Mouse (Mus musculus) liver, embryonic 11.5 days (tissue): ENCODE measurements around the gene Pgs1. TPM values are rescaled to one million over a fixed set of nuclear protein-coding genes. Genes with fewer than 3 reads are reported as not detected.
A peak's percentile ranks its signal among the peaks of the same experiment; 100 is the strongest.

Experiments used
- ATAC-seq: fragments of 200-750 bp; cut with Nextera tagmentation; replicated peaks from 2 replicates; pipeline ENCODE4 v1.8.0; 2017; ENCODE audit warnings: moderate number of reproducible peaks, mild to moderate bottlenecking, moderate TSS enrichment, moderate library complexity; ENCODE audit not compliant: low FRiP score
- DNase-seq: peaks from one replicate; pipeline ENCODE4 v3.0.0-alpha.2; 2017; ENCODE audit warnings: low spot score
- H3K27ac ChIP-seq: fragments of 300-500 bp; sonication (generic); 2 replicates; pipeline ENCODE4 v1.5.1; 2014; ENCODE audit warnings: mild to moderate bottlenecking, low read depth, low read length, control low read depth
- H3K27me3 ChIP-seq: fragments of 300-500 bp; sonication (generic); replicated peaks from 2 replicates; pipeline ENCODE4 v1.6.1; 2014; ENCODE audit warnings: low read length, mixed read lengths; ENCODE audit not compliant: control insufficient read depth, insufficient read depth
- H3K36me3 ChIP-seq: fragments of 300-500 bp; sonication (generic); 2 replicates; pipeline ENCODE4 v1.6.1; 2014; ENCODE audit warnings: mild to moderate bottlenecking, low read length, moderate library complexity, mixed read lengths; ENCODE audit not compliant: control insufficient read depth, insufficient read depth
- H3K4me1 ChIP-seq: fragments of 300-500 bp; sonication (generic); replicated peaks from 2 replicates; pipeline ENCODE4 v1.6.1; 2014; ENCODE audit warnings: low read length, mixed read lengths; ENCODE audit not compliant: control insufficient read depth, insufficient read depth
- H3K4me2 ChIP-seq: fragments of 300-500 bp; sonication (generic); 2 replicates; pipeline ENCODE4 v1.6.1; 2014; ENCODE audit warnings: mild to moderate bottlenecking, control low read depth, moderate library complexity
- H3K4me3 ChIP-seq: fragments of 300-500 bp; sonication (generic); 2 replicates; pipeline ENCODE4 v1.5.1; 2014; ENCODE audit warnings: low read depth, low read length, control low read depth
- H3K9ac ChIP-seq: fragments of 300-500 bp; sonication (generic); 2 replicates; pipeline ENCODE4 v1.6.1; 2014; ENCODE audit warnings: low read depth, low read length, control low read depth
- H3K9me3 ChIP-seq: fragments of 300-500 bp; sonication (generic); 2 replicates; pipeline ENCODE4 v1.6.1; 2016; ENCODE audit warnings: low read length, inconsistent platforms, mixed read lengths; ENCODE audit not compliant: control insufficient read depth
- WGBS: fragments of 180-500 bp; shearing (Covaris S2); extraction: QIAGEN DNeasy Blood & Tissue Kit; methylation state at CpG from one replicate; pipeline ENCODE4 v1.1.7; 2014; 5-methylcytosine and 5-hydroxymethylcytosine counted together
- polyA plus RNA-seq: library from polyadenylated mRNA; unstranded; fragments of >200 nt; fragmentation: Nextera tagmentation; extraction: Ambion mirVana; gene quantifications from 2 replicates; pipeline ENCODE4 v1.2.1, GENCODE M21; 2014

Pgs1 gene
- polyA plus RNA-seq, result 31.5 and 31.9 TPM in 2 replicates

GRCm38 (mm10) chr11:117986126-117987031 is at the start of gene Pgs1:
Gene Pgs1, plus strand, starts transcription at chr11:117986292.
- Histone ChIP-seq H3K4me1 (peaks cover 43% of the 10 kb centered on the region), H3K36me3 (no peaks in the 10 kb centered on the region), H3K27ac (peak within 1 kb of the TSS; percentile 65), H3K27me3 (no peaks in the 10 kb centered on the region), H3K9me3 (no peaks in the 10 kb centered on the region), H3K4me3 (peak within 1 kb of the TSS; percentile 85), H3K4me2 (peak within 1 kb of the TSS; percentile 71), H3K9ac (peak within 1 kb of the TSS; percentile 87)
- ATAC-seq (peak; percentile 82), DNase-seq (peak; percentile 91)
- WGBS, result 7% methylated on average over 51 of the region's 51 CpGs

- DNase-seq (no peak), ATAC-seq (no peak)
- Histone ChIP-seq H3K4me2 (no peak overlapping the region), H3K4me3 (no peak overlapping the region), H3K9me3 (no peaks in the 10 kb centered on the region), H3K4me1 (peaks cover 35% of the 10 kb centered on the region), H3K27ac (peak overlapping the region; percentile 38), H3K9ac (no peak overlapping the region), H3K27me3 (no peaks in the 10 kb centered on the region; the same call in 1 of the 2 replicates), H3K36me3 (no peaks in the 10 kb centered on the region)
- 53% methylated on average over 4 of the region's 4 CpGs for WGBS
These were observed 46.9 kb upstream of the Pgs1 start for GRCm38 (mm10) chr11:117939004-117939730.

- peak; percentile 54; the same call in 1 of the 2 replicates for ATAC-seq
- Histone ChIP-seq H3K9ac (no peak overlapping the region), H3K27ac (peak overlapping the region; percentile 53), H3K4me1 (peaks cover 29% of the 10 kb centered on the region), H3K4me2 (no peak overlapping the region), H3K4me3 (no peak overlapping the region), H3K9me3 (no peaks in the 10 kb centered on the region), H3K36me3 (no peaks in the 10 kb centered on the region), H3K27me3 (no peaks in the 10 kb centered on the region; the same call in 1 of the 2 replicates)
- DNase-seq, result no peak
- 15% methylated on average over 6 of the region's 7 CpGs for WGBS
These were observed 46.3 kb upstream of the Pgs1 start for GRCm38 (mm10) chr11:117939741-117940285.

GRCm38 (mm10) chr11:117940881-117941280 is 45.2 kb upstream of the Pgs1 start:
- no peak for DNase-seq
- no peaks in the 10 kb centered on the region for H3K9me3 ChIP-seq
- 93% methylated on average over 6 of the region's 6 CpGs for WGBS
- H3K9ac ChIP-seq, result no peak overlapping the region; the same call in 1 of the 2 replicates
- H3K4me3 ChIP-seq, result no peak overlapping the region
- H3K36me3 ChIP-seq, result no peaks in the 10 kb centered on the region
- peaks cover 24% of the 10 kb centered on the region for H3K4me1 ChIP-seq
- H3K27ac ChIP-seq, result no peak overlapping the region
- H3K27me3 ChIP-seq, result no peaks in the 10 kb centered on the region; the same call in 1 of the 2 replicates
- ATAC-seq, result no peak
- no peak overlapping the region for H3K4me2 ChIP-seq

- no peak overlapping the region for H3K27ac ChIP-seq
- DNase-seq (no peak), ATAC-seq (no peak)
- no peak overlapping the region for H3K4me2 ChIP-seq
- H3K9ac ChIP-seq, result no peak overlapping the region
- 82% methylated on average over 8 of the region's 8 CpGs for WGBS
- H3K9me3 ChIP-seq, result no peaks in the 10 kb centered on the region
- H3K36me3 ChIP-seq, result no peaks in the 10 kb centered on the region
- no peak overlapping the region for H3K4me3 ChIP-seq
- no peaks in the 10 kb centered on the region; the same call in 1 of the 2 replicates for H3K27me3 ChIP-seq
- H3K4me1 ChIP-seq, result peaks cover 19% of the 10 kb centered on the region
These were observed 44.7 kb upstream of the Pgs1 start for GRCm38 (mm10) chr11:117941325-117941834.

- Histone ChIP-seq H3K36me3 (no peaks in the 10 kb centered on the region), H3K4me1 (peaks cover 16% of the 10 kb centered on the region), H3K27me3 (no peaks in the 10 kb centered on the region), H3K9ac (no peak overlapping the region), H3K27ac (no peak overlapping the region), H3K4me2 (no peak overlapping the region), H3K9me3 (no peaks in the 10 kb centered on the region), H3K4me3 (no peak overlapping the region)
- WGBS, result 43% methylated on average over 4 of the region's 4 CpGs
- DNase-seq, result no peak
- no peak for ATAC-seq
These were observed 44.2 kb upstream of the Pgs1 start for GRCm38 (mm10) chr11:117941848-117942247.

- Histone ChIP-seq H3K4me1 (peaks cover 5% of the 10 kb centered on the region), H3K9ac (no peak overlapping the region), H3K36me3 (no peaks in the 10 kb centered on the region), H3K4me2 (no peak overlapping the region), H3K27me3 (peaks cover 20% of the 10 kb centered on the region), H3K27ac (no peak overlapping the region), H3K4me3 (no peak overlapping the region), H3K9me3 (no peaks in the 10 kb centered on the region)
- 63% methylated on average over 11 of the region's 11 CpGs for WGBS
- no peak for DNase-seq
- ATAC-seq, result no peak
These were observed 39.7 kb upstream of the Pgs1 start for GRCm38 (mm10) chr11:117946195-117946979.

- Histone ChIP-seq H3K9me3 (no peaks in the 10 kb centered on the region), H3K36me3 (no peaks in the 10 kb centered on the region), H3K4me2 (no peak overlapping the region), H3K27me3 (peaks cover 23% of the 10 kb centered on the region), H3K27ac (no peak overlapping the region), H3K4me1 (peaks cover 2% of the 10 kb centered on the region), H3K4me3 (no peak overlapping the region), H3K9ac (no peak overlapping the region)
- ATAC-seq (no peak), DNase-seq (no peak)
- WGBS, result 56% methylated on average over 10 of the region's 10 CpGs
These were observed 39.1 kb upstream of the Pgs1 start for GRCm38 (mm10) chr11:117946996-117947419.
